Mouse (Mus musculus) forebrain, embryonic 14.5 days (tissue): ENCODE measurements around the gene Slc7a5. TPM values are rescaled to one million over a fixed set of nuclear protein-coding genes. Genes with fewer than 3 reads are reported as not detected.

Experiments used
- ATAC-seq: fragments of 200-750 bp; cut with Nextera tagmentation; 2 replicates; pipeline ENCODE4 v1.8.0; 2017; ENCODE audit warnings: mild to moderate bottlenecking, moderate library complexity
- DNase-seq: peaks from one replicate; pipeline ENCODE4 v3.0.0-alpha.2; 2015; ENCODE audit warnings: low spot score
- H3K27ac ChIP-seq: fragments of 300-500 bp; sonication (generic); 2 replicates; pipeline ENCODE4 v1.5.1; 2014; ENCODE audit warnings: low read depth, mild to moderate bottlenecking, control low read depth, low read length, moderate library complexity
- H3K27me3 ChIP-seq: fragments of 300-500 bp; sonication (generic); replicated peaks from 2 replicates; pipeline ENCODE4 v1.6.1; 2014; ENCODE audit warnings: low read length, control low read depth, mixed read lengths; ENCODE audit not compliant: control insufficient read depth, insufficient read depth
- H3K36me3 ChIP-seq: fragments of 300-500 bp; sonication (generic); 2 replicates; pipeline ENCODE4 v1.6.1; 2014; ENCODE audit warnings: low read length, control low read depth; ENCODE audit not compliant: control insufficient read depth, insufficient read depth
- H3K4me1 ChIP-seq: fragments of 300-500 bp; sonication (generic); 2 replicates; pipeline ENCODE4 v1.6.1; 2014; ENCODE audit warnings: antibody characterized with exemption, low read length, control low read depth; ENCODE audit not compliant: control insufficient read depth, insufficient read depth
- H3K4me2 ChIP-seq: fragments of 300-500 bp; sonication (generic); 2 replicates; pipeline ENCODE4 v1.6.1; 2014; ENCODE audit warnings: mild to moderate bottlenecking, control low read depth, low read length
- H3K4me3 ChIP-seq: fragments of 300-500 bp; sonication (generic); 2 replicates; pipeline ENCODE4 v1.5.1; 2014; ENCODE audit warnings: low read depth, low read length, control low read depth
- H3K9ac ChIP-seq: fragments of 300-500 bp; sonication (generic); 2 replicates; pipeline ENCODE4 v1.6.1; 2014; ENCODE audit warnings: mild to moderate bottlenecking, low read length, control low read depth, moderate library complexity
- H3K9me3 ChIP-seq: fragments of 300-500 bp; sonication (generic); replicated peaks from 2 replicates; pipeline ENCODE4 v1.6.1; 2016; ENCODE audit warnings: low read length, control low read depth, mixed read lengths; ENCODE audit not compliant: control insufficient read depth
- WGBS: fragments of 180-500 bp; shearing (Covaris S2); extraction: QIAGEN DNeasy Blood & Tissue Kit; methylation state at CpG from one replicate; pipeline ENCODE4 v1.1.7; 2014; 5-methylcytosine and 5-hydroxymethylcytosine counted together
- polyA plus RNA-seq: library from polyadenylated mRNA; unstranded; fragments of >200 nt; fragmentation: Nextera tagmentation; extraction: Ambion mirVana; gene quantifications from 2 replicates; pipeline ENCODE4 v1.2.1, GENCODE M21; 2014

The Slc7a5 gene
- polyA plus RNA-seq, 1 experiment from 2014 or later, result 37.9 TPM

DNA sequence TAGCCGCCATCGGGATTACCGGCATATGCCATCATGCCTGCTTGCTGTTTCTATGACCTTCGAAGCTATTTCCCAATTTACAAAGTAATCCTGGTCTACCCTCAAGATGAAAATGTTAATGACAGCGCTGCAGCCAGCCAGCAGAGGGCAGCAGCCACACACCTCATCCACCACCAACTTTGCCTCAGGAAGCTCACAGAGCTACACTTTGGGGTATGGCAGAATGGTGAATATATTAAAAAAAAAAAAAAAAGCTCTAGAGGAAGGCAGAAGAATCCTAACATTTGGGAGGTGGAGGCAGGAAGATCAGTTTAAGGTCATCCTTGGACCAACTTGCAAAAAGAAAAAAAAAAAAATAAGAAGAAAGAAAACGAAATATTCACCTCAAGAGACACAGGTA, 57.5 kb downstream of the Slc7a5 start:
- DNase-seq (peak; percentile 85), ATAC-seq (peak; percentile 38; the same call in 1 of the 2 replicates)
- Histone ChIP-seq H3K4me1 (peaks cover 6% of the 10 kb centered on the region; the same call in 1 of the 2 replicates), H3K4me3 (no peak overlapping the region), H3K27ac (no peak overlapping the region), H3K9ac (no peak overlapping the region), H3K9me3 (no peaks in the 10 kb centered on the region), H3K36me3 (no peaks in the 10 kb centered on the region), H3K4me2 (no peak overlapping the region), H3K27me3 (no peaks in the 10 kb centered on the region)
- 11% methylated on average over 6 of the region's 6 CpGs for WGBS

DNA sequence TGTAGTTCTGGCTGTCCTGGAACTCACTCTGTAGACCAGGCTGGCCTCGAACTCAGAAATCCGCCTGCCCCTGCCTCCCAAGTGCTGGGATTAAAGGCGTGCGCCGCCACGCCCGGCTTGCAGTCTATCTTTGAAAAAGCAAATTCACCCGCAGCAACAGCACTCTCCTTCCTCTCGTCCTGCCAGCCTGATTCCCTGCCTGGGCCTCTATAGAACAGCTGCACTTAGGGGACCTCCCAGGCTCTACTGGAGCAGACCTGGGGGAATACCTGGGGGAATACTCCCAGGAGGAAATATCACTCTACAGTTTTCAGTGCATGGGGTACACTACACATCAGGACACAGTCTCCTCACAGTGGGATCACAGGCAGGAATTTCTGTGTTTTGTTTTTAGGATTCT, 58.2 kb downstream of the Slc7a5 start:
- no peaks in the 10 kb centered on the region for H3K27me3 ChIP-seq
- H3K36me3 ChIP-seq, result no peaks in the 10 kb centered on the region
- no peak overlapping the region for H3K27ac ChIP-seq
- 73% methylated on average over 9 of the region's 9 CpGs for WGBS
- H3K4me1 ChIP-seq, result peaks cover 6% of the 10 kb centered on the region; the same call in 1 of the 2 replicates
- no peaks in the 10 kb centered on the region for H3K9me3 ChIP-seq
- DNase-seq (no peak), ATAC-seq (no peak)
- no peak overlapping the region for H3K4me3 ChIP-seq
- H3K9ac ChIP-seq, result no peak overlapping the region
- no peak overlapping the region for H3K4me2 ChIP-seq

DNA sequence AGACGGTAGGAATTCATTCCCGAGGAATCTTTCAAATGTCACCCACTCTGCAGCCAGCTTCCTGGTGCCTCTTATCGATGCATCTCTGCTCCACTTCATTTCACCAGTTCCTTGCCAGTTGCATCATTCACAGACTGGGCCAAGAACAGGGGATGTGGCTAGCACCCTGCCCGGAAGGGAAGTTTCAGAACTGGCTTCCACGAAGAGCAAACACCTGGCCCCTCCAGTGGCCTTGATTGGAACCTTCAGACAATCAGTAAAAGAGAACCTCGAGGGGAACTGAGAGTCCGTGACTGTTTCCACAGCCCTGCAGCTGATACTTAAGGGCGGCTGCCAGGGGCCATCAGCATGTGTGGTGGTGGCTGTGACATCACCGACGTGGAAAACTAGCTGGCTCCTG, 59.0 kb downstream of the Slc7a5 start:
- Histone ChIP-seq H3K36me3 (no peaks in the 10 kb centered on the region), H3K4me1 (peaks cover 6% of the 10 kb centered on the region; the same call in 1 of the 2 replicates), H3K27ac (no peak overlapping the region), H3K4me3 (no peak overlapping the region), H3K27me3 (no peaks in the 10 kb centered on the region), H3K9me3 (no peaks in the 10 kb centered on the region), H3K4me2 (no peak overlapping the region), H3K9ac (no peak overlapping the region)
- WGBS, result 77% methylated on average over 10 of the region's 10 CpGs
- no peak for ATAC-seq
- no peak for DNase-seq

DNA sequence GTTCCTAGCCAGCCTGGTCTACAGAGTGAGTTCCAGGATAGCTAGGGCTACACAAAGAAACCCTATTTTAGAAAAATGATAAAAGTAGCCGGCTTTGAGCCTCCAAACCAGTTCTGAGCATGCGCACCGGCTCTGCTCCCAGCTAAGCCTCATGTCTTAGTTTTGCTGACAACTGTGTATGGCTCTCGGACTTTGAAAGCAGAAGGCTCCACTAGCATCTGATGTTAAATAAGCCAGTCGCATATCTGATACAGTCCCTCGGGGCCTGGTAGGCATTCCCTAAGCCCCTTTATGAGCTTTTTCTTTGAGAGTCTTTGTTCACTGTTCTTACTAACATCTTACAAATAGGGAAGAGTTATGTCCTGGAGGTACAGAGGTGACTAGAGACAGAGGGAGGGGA, 59.5 kb downstream of the Slc7a5 start:
- 72% methylated on average over 6 of the region's 6 CpGs for WGBS
- Histone ChIP-seq H3K4me3 (no peak overlapping the region), H3K36me3 (no peaks in the 10 kb centered on the region), H3K9me3 (no peaks in the 10 kb centered on the region), H3K27me3 (no peaks in the 10 kb centered on the region), H3K4me2 (no peak overlapping the region), H3K4me1 (peaks cover 6% of the 10 kb centered on the region; the same call in 1 of the 2 replicates), H3K9ac (no peak overlapping the region), H3K27ac (no peak overlapping the region)
- ATAC-seq (no peak), DNase-seq (no peak)

DNA sequence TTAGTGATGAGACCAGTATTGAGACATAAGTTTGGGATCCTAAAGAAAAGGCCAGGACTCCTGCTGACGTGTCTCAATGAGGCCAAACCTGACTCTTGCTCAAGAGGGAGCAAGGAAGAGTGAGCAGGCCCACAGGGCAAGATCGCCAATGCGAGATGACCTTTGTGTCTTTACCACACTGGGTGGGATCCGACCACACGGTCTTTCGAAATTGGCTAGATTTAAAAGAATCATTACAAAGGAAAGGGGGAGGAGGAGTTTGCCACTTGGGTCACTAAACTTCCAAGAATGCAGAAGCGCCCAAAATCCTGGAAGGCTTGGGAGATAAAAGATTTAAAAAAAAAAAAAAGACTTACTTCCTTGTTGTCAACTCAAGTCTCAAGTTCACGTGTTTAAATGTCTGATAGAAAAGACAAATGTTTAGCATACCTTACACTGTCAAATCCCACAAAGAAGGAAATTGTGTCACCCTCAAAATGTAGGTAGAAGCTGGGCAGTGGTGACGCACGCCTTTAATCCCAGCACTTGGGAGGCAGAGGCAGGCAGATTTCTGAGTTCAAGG, 60.2 kb downstream of the Slc7a5 start:
- H3K4me2 ChIP-seq, result no peak overlapping the region
- no peak overlapping the region for H3K4me3 ChIP-seq

DNA sequence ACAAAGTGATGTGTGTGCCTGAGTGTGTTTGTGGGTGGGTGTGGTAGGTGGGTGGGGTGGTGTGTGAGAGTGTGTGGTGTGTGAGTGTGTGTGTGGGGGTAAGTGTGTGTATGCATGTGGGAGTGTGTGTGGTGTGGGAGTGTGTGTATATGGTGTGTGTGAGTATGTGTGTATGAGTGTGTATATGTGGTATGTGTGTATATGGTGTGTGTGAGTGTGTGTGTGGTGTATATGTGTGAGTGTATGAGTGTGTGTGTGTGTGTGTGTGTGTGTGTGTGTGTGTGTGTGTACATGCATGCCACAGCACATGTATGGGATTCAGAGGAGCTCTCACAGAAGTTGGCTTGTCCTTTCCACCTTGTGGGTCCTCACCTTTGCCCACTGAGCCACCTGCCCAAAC, 60.7 kb downstream of the Slc7a5 start:
- Histone ChIP-seq H3K4me2 (no peak overlapping the region), H3K4me1 (peaks cover 6% of the 10 kb centered on the region; the same call in 1 of the 2 replicates), H3K27ac (no peak overlapping the region), H3K9ac (no peak overlapping the region), H3K27me3 (no peaks in the 10 kb centered on the region), H3K4me3 (no peak overlapping the region), H3K36me3 (no peaks in the 10 kb centered on the region), H3K9me3 (no peaks in the 10 kb centered on the region)
- no peak for ATAC-seq
- no peak for DNase-seq

More for the DNA sequence above, 60.2 kb downstream of the Slc7a5 start:
- Histone ChIP-seq H3K9me3 (no peaks in the 10 kb centered on the region), H3K27ac (no peak overlapping the region), H3K4me1 (peaks cover 6% of the 10 kb centered on the region; the same call in 1 of the 2 replicates), H3K27me3 (no peaks in the 10 kb centered on the region), H3K9ac (no peak overlapping the region), H3K36me3 (no peaks in the 10 kb centered on the region)
- 75% methylated on average over 10 of the region's 10 CpGs for WGBS
- no peak for ATAC-seq
- DNase-seq, result no peak

DNA sequence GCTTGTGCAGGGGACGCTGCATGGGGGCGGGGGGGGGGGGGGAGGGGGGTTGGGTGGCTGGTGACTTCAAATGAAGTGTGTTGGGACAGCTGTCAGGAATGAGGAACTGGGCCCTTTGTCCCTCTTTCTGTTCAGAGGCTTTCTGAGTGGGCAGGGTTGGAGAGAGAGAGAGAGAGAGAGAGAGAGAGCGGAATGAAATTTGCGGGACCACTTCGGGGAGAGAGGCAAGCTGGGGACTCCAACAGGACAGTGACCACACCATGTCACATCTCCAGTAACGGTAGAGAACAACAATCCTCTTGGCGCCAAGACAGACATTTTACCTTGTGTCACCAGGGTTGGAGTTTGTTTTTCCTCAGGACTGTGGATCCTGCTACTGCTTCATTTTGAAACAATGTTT, 62.7 kb downstream of the Slc7a5 start:
- Histone ChIP-seq H3K27ac (no peak overlapping the region), H3K36me3 (no peaks in the 10 kb centered on the region), H3K9ac (no peak overlapping the region), H3K9me3 (no peaks in the 10 kb centered on the region), H3K27me3 (no peaks in the 10 kb centered on the region), H3K4me1 (no peaks in the 10 kb centered on the region), H3K4me3 (no peak overlapping the region), H3K4me2 (no peak overlapping the region)
- DNase-seq (no peak), ATAC-seq (no peak)
- 59% methylated on average over 6 of the region's 7 CpGs for WGBS

DNA sequence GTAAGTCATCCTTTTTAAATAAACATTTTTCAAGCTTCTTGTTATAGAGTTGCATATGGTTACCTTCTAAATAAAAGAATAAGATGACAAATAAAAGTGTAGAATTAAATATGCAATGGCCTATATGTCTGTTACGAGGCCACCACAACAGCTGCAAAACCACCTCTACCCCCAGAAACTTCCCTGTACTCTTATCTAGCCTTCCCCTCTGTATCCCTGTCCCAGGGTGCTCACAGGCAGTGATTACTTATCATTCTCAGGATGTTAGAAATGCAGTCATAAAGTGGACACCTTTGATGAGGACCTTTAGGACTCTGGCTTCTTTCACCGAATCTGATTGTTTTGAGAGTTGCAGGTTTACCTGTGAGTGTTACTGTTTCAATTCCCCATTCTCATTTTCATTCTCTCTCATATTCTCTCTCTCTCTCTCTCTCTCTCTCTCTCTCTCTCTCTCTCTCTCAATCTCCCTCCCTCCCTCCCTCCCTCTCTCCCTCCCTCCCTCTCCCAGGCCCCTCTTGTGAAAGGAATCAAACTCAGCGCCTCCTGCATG, 64.2 kb downstream of the Slc7a5 start:
- no peak overlapping the region for H3K27ac ChIP-seq
- ATAC-seq (no peak), DNase-seq (no peak)
- H3K27me3 ChIP-seq, result no peaks in the 10 kb centered on the region
- 70% methylated on average over 3 of the region's 3 CpGs for WGBS
- no peak overlapping the region for H3K9ac ChIP-seq
- no peak overlapping the region for H3K4me3 ChIP-seq
- no peak overlapping the region for H3K4me2 ChIP-seq
- no peaks in the 10 kb centered on the region for H3K36me3 ChIP-seq
- no peaks in the 10 kb centered on the region for H3K4me1 ChIP-seq
- no peaks in the 10 kb centered on the region for H3K9me3 ChIP-seq

DNA sequence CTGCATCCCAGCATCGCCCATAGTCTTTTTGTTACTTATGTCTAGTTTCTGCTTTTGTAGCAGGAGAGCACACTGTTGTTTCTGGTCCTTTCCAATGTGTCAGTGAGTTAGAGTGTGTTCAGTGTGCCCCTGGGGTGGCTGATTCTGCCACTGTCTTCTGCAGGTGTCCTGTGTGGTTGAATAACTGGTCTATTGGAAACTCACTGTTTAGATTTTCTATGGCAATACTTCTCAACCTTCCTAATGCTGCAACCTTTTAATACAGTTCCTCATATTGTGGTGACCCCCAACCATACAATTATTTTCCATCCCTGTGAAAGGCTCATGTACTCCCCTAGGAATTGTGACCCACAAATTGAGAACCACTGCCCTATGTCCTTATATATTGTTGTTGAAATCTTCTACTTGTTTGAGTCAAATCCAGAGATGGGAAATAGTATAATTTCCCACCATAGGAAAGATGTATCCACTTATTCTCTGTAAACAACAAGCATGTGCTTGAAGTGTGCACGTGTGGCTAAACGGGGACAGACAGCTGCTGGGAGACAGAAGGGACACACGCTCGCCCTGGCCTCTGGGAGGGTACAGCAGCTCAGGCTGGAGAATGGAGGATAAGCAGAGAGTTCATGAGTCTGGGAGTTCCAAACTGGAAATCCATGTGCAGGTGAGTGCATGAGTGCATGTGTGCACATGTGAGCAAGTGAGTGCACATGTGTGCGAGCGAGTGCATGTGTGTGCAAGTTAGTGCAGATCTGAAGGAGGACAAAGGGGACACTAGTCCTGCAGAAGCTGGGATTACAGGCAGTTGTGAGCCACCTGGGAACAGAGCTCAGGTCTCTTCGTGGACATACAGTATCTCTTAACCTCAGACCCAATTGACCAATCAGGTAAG, 65.2 kb downstream of the Slc7a5 start:
- Histone ChIP-seq H3K36me3 (no peaks in the 10 kb centered on the region), H3K4me1 (no peaks in the 10 kb centered on the region), H3K9ac (no peak overlapping the region), H3K9me3 (no peaks in the 10 kb centered on the region), H3K27me3 (no peaks in the 10 kb centered on the region), H3K27ac (no peak overlapping the region), H3K4me3 (no peak overlapping the region), H3K4me2 (no peak overlapping the region)
- no peak for ATAC-seq
- DNase-seq, result no peak
- WGBS, result 89% methylated on average over 8 of the region's 8 CpGs
